Mouse (Mus musculus) adrenal gland, postnatal 14 days (tissue): ENCODE results near the gene Cnnm1. TPM values are rescaled to one million over a fixed set of nuclear protein-coding genes. Genes with fewer than 3 reads are reported as not detected.
"Not testable (repeated sequence)": the region's sequence is repeated elsewhere in the genome, so short reads cannot be mapped to it uniquely, and the experiment has no call there.

Source experiments
- DNase-seq: peaks from one replicate; pipeline ENCODE4 v3.0.0; 2021; ENCODE audit warnings: mixed read lengths
- total RNA-seq: library from RNA; stranded (reverse); gene quantifications from 2 replicates; pipeline ENCODE4 v1.2.3, GENCODE M21; 2021

Cnnm1 gene
- total RNA-seq, 1 experiment from 2014 or later: 0.48 TPM

- no peak for DNase-seq
Observed at GRCm38 (mm10) chr19:43465601-43466255, 25.5 kb downstream of the Cnnm1 start.

DNA sequence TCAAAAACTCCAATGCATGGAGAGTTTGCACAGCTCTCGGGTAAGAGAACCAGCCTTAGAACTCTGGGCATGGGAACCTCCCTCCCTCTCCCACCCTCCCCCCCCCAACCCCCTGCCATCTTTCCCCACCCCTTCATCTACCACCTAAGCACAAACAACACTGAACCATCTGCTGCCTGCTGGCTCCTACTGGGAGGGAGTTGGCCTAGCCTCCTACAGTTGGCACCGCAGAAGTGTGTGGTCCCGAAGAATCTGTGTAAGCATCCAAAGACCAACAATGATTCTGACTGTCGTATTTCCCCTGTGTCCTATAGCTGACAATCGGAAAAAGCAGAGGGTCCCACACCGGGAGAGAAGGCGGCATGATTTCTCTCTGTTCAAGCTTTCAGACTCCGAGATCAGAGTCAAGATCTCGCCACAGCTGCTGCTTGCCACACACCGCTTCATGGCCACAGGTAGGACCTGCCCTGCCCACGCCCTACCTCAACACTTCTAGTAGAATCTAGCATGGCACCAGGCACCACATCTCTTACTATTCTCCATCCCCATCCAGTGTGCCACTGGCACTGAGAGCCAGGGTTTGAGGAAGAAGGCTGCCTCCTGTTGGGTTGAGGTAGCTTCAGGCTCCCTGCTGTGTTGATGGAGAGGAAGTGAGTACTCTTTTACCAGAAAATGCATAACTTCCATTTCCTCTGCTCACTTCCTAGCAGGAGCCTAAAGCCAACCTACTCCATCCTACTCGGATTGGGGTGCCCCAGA lies 27.9 kb downstream of the Cnnm1 start:
- no peak for DNase-seq

- DNase-seq: no peak
Observed at GRCm38 (mm10) chr19:43469333-43469732, 29.1 kb downstream of the Cnnm1 start.

DNA sequence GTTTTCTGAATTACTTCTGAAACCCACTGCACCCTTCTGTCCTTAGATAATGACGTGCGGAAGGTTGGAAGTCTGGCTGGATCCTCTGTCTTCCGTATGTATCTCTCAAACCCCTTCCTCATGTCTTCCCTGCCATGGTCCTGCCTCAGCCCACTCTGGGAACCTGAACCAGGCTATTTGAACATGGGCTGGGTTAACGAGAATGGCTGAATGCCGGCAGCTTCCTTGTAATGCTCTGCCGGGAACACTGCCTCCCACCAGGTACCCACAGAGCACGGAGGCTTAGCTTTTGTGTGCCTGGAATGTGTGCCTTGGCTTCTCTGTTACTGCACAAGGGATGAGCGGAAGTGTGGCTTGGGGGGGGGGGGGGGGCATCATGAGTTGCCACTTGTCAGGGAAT lies 32.1 kb downstream of the Cnnm1 start:
- DNase-seq: no peak

DNA sequence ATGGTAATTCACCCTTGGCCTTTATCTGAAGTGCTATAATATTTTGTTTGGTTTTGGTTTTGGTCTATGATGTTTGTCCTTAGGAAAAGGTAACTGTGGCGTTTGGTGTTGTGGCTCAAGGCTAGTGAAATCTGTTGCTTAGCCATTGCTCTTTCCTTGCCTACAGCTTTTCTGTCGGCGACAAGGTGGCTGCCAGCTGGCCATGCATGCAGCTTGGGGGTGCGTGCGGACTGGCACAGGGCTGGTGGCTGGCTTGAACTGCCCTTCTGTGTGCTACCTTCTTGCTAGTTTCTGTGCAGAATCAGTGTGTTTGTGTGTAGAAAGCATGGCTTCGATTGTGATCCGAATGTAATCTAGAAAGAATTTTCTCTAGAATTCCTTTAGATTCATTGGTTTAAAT lies 32.5 kb downstream of the Cnnm1 start:
- DNase-seq: no peak

DNA sequence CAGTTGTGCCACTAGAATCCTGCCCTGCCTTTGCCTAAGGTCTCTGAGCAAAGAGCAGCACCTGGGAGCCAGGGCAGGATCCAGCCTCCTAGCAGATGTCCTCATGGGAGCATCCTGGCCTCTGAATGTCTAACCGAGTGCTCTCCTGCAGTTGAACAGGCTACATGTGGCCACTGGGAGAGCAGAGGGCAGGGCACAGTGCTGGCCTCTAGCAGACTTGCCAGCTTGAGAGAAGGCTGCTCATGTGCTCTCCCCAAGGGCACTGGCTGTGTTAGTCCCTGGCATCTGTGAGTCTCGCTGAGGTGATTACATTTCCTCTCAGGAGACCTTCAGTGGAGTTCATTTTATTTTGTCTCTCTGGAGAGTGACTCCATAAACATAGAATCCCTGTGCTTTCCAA lies 35.4 kb downstream of the Cnnm1 start:
- DNase-seq: peak; percentile 54

GRCm38 (mm10) chr19:43476063-43476462 lies 35.8 kb downstream of the Cnnm1 start:
- DNase-seq: no peak

- no peak for DNase-seq
Observed at GRCm38 (mm10) chr19:43477436-43477835, 37.2 kb downstream of the Cnnm1 start.

DNA sequence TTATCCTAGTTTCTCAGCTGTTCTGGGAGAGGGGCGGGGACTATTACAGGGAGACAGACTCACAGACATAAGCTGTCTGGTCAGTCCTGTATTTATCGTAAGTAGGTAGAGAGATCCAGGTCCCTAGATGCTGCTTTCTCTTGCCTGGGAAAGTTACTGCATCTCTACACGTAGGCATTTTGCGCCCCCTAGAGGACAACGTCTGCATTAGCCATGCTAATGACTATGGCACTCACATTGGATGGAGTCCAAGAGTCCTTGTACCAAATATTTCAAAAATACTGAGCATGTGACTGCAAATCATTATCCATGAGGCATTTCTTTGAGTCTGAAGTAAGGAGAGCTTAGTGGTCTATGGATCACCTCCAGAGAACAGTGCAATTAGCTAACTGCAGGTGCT lies 38.7 kb downstream of the Cnnm1 start:
- peak; percentile 88 for DNase-seq

DNA sequence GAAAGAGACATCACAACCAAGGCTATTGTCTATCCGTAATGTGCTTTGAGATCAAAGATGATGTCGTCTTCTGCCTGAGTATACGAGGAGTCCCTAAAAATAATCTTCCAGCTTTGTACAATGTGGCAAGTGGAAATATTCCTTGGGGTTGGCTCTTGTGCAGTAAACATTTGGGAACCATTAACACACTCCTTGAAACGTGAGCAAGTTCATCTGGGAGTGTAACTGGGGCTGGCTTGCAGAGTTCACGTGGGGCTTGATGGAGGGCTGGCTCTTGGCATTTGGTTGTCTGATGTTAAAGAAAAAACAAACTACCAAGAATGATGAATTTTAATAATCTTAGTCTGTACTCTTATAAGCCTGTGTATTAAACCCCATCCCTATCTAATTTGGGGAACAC lies 39.2 kb downstream of the Cnnm1 start:
- DNase-seq: no peak

DNA sequence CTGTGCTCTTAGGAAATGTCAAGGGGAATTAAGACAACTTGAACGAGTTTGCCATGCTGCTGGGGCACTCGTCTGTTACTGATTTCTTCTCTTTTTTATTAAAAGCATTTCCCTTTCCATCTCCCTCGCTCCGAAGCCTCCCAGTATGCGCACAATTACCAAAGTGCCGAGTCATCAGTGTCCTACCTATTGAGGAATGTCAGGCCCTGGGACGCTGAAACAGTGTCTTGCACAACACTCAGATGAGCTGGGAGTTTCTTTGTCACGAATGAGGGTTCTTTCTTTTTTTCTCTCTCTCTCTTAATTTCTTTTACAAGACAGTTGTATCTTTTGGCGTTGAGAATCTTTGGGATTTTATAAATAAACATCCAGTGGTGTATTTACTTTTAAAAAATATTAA lies 40.3 kb downstream of the Cnnm1 start:
- no peak for DNase-seq

- peak; percentile 33 for DNase-seq
Observed at GRCm38 (mm10) chr19:43487429-43487828, 47.2 kb downstream of the Cnnm1 start.

DNA sequence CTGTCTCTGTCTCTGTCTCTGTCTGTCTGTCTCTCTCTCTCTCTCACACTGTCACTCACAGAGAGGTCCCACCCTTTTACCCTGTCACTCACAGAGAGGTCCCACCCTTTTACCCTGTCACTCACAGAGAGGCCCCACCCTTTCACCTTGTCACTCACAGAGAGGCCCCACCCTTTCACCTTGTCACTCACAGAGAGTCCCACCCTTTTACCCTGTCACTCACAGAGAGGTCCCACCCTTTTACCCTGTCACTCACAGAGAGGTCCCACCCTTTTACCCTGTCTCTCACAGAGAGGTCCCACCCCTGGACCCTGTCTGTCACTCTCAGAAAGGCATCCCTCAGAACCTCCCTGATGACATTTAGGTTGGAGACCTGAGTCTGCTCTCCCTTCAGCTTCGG lies 53.1 kb downstream of the Cnnm1 start:
- not testable (repeated sequence) for DNase-seq

DNA sequence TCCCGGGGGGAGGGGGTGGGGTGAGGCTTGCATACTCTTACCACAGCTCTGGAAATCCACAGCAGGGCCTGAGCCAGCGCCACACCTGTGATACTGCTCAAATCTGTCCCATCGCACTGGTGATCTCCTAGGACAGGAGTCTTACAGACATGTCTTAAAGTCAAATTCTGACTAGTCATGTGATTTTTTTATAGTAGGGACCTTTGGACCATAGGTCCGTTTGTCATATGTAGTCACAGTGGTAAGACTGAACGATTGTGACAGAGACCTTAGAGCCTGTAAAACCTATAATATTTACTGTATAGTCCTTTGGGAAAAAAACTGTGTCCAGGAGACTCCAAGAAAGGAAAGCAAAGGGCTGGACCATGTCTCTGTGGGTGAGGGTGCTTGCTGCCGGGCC lies 53.6 kb downstream of the Cnnm1 start:
- DNase-seq: no peak

DNA sequence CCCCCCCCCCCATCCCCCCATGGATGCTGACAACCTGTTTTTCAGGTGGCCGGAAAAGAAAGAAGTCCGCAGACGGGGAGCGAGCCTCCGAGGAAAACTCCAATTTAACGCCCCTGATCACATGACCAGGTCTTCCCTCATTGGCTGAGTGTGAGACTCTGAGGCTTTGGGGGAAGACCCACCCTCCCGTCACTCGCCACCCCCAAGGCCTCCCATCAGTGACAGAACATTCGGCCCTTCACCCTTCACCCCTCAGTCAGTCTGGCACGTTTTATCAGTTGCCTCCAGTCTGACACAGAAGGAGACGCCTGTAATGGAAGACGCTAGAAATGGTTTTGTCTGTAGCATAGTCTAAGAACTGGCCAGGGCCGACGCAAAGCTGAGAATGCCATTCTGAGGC lies 54.7 kb downstream of the Cnnm1 start:
- no peak for DNase-seq

GRCm38 (mm10) chr19:43495846-43496245 lies 55.6 kb downstream of the Cnnm1 start:
- peak; percentile 66 for DNase-seq

DNA sequence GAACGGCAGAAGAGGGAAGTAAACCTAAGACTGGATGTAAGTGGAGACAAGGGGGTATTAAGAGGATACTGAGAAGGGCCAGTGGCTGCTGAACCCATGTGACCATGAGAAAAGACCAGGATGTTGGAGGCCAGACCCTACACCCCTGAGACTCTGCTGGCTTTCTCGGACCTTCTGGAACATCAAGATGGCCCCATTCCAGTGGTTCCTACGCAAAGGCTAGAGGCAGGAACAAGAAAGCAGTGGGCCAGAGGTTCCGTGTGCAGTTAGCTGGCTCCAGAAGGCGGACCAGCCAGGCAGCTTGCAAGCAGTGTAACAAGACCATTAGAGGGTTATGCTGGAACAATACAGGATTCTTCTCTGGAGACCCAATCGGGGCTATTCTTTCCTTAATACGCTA lies 57.2 kb downstream of the Cnnm1 start:
- no peak for DNase-seq

DNA sequence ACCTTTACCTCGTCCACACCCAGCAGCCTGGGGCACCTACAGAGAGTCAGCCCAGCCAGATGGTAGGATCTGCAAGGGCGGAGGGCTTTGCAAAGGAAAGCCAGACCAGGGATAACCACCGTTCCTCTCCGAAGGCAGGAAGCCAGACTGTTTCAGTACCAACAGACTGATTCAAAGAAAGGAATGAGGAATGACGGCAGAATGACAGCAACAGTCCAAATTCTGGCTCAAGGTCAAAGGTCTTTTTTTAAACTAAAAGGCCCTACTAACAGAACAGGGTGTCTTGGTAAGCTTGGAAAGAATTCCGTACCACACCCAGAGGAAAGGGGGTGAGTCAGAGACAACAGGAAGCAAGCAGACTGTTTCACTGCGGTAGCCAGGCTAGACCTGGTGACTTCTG lies 58.6 kb downstream of the Cnnm1 start:
- DNase-seq: no peak

GRCm38 (mm10) chr19:43502630-43503029 lies 62.4 kb downstream of the Cnnm1 start:
- no peak for DNase-seq

DNA sequence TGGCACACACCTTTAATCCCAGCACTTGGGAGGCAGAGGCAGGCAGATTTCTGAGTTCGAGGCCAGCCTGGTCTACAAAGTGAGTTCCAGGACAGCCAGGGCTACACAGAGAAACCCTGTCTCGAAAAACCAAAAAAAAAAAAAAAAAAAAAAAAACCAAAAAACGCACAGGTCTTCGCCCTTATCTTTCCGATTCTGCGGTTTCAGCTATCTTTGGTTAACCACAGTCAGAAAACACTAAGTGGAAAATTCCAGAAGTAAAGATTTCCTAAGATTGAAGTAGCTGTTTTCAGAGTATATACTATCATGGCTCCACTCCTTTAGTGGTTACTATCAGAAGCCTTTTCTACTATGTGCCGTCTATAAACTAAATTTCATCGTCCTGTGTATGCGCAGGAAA lies 63.4 kb downstream of the Cnnm1 start:
- DNase-seq: not testable (repeated sequence)

GRCm38 (mm10) chr19:43505441-43505840 lies 65.2 kb downstream of the Cnnm1 start:
- DNase-seq: no peak

DNA sequence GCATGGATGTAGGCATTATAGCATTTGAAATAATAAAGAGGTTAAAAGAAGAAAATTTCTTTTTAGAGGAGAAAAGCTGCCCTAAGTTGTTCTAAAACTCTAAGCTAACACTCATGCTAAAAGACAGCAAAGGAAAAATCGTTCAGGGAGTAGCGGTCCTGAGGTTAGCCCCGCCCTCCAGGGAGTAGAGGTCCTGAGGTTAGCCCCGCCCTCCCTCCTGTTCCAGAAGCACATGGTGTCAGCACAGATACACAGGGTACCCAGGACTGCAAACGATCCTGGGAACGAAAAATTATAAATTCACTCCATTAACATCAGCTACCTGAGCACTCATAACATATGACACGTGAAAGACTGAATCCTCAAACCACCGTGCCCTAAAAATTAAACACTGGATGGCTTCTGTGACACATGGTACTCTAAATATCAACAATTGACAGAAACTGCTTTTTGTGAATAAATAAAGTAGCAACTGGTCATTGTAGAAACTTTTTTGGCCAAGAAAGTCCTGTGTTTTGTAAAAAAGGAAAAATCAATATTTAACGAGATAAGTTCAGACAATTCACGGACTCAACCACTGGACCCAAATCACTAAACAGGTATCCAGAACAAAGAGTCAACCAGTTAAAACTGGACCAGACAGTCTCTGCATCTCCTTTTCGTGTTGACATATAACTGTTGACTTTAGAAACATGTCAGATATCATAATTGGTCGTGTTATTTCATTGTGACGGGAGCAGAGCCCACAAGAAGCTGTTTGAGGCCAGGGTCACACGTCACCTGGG lies 70.4 kb downstream of the Cnnm1 start:
- no peak for DNase-seq
